Mouse (Mus musculus) myocyte (in vitro differentiated cells): ENCODE data around the gene Olfr329-ps. TPM values are rescaled to one million over a fixed set of nuclear protein-coding genes. Genes with fewer than 3 reads are reported as not detected.

Experiments used
- H3K27me3 ChIP-seq: one replicate; pipeline ENCODE4 v1.6.1; 2011; ENCODE audit not compliant: control insufficient read depth, insufficient read depth, insufficient read length
- H3K36me3 ChIP-seq: one replicate; pipeline ENCODE4 v1.6.1; 2011; ENCODE audit not compliant: control insufficient read depth, insufficient read depth
- H3K4me2 ChIP-seq: one replicate; pipeline ENCODE4 v1.6.1; 2011; ENCODE audit warnings: low read depth, control low read depth
- H3K4me3 ChIP-seq: one replicate; pipeline ENCODE4 v1.5.1; 2011; ENCODE audit warnings: mild to moderate bottlenecking, control low read depth, moderate library complexity
- H3K79me2 ChIP-seq: one replicate; pipeline ENCODE4 v1.6.1; 2011; ENCODE audit not compliant: control insufficient read depth, insufficient read depth
- H3ac ChIP-seq: one replicate; pipeline ENCODE4 v1.6.1; 2011; ENCODE audit not compliant: control insufficient read depth, insufficient read length
- CEBPB ChIP-seq: IDR thresholded peaks from 2 replicates; pipeline ENCODE4 v1.6.1; 2011; ENCODE audit warnings: mild to moderate bottlenecking, moderate library complexity; ENCODE audit not compliant: poor library complexity, insufficient read depth, severe bottlenecking
- E2F4 ChIP-seq: IDR thresholded peaks from one replicate; pipeline ENCODE4 v1.6.1; 2011; ENCODE audit warnings: mild to moderate bottlenecking, control low read depth, moderate library complexity; ENCODE audit not compliant: insufficient read depth
- MAX ChIP-seq: IDR thresholded peaks from one replicate; pipeline ENCODE4 v1.6.1; 2011; ENCODE audit warnings: low read depth, mild to moderate bottlenecking, control low read depth
- MYOD1 ChIP-seq, 3 experiments: IDR thresholded peaks; one replicate each; pipeline ENCODE4 v1.6.1; 2011; ENCODE audit warnings: control low read depth in 2 of 3, low read depth in 2 of 3, mild to moderate bottlenecking in 2 of 3, moderate library complexity in 1 of 3; ENCODE audit not compliant: insufficient read length in 2 of 3, control insufficient read depth in 1 of 3
- MYOG ChIP-seq, 3 experiments: IDR thresholded peaks; one replicate each; pipeline ENCODE4 v1.6.1; 2011; ENCODE audit warnings: control low read depth in 2 of 3, low read depth in 2 of 3, mild to moderate bottlenecking in 2 of 3; ENCODE audit not compliant: insufficient read length in 2 of 3, control insufficient read depth in 1 of 3, insufficient read depth in 1 of 3
- POLR2A ChIP-seq: IDR thresholded peaks from one replicate; pipeline ENCODE4 v1.6.1; 2011; ENCODE audit warnings: low read depth, mild to moderate bottlenecking, control low read depth, moderate library complexity; ENCODE audit not compliant: insufficient read length
- POLR2AphosphoS2 ChIP-seq: IDR thresholded peaks from one replicate; pipeline ENCODE4 v1.6.1; 2011; ENCODE audit warnings: low read depth, control low read depth; ENCODE audit not compliant: insufficient read length
- REST ChIP-seq: IDR thresholded peaks from one replicate; pipeline ENCODE4 v1.6.1; 2011; ENCODE audit warnings: mild to moderate bottlenecking, control low read depth, moderate library complexity; ENCODE audit not compliant: insufficient read depth, insufficient read length
- SRF ChIP-seq: IDR thresholded peaks from one replicate; pipeline ENCODE4 v1.6.1; 2011; ENCODE audit warnings: low read depth; ENCODE audit not compliant: control insufficient read depth, insufficient read length
- TCF12 ChIP-seq: IDR thresholded peaks from one replicate; pipeline ENCODE4 v1.6.1; 2011; ENCODE audit warnings: mild to moderate bottlenecking, control low read depth; ENCODE audit not compliant: poor library complexity, insufficient read depth, severe bottlenecking
- TCF3 ChIP-seq: IDR thresholded peaks from one replicate; pipeline ENCODE4 v1.6.1; 2011; ENCODE audit warnings: low read depth, control low read depth; ENCODE audit not compliant: insufficient read length
- USF1 ChIP-seq: IDR thresholded peaks from one replicate; pipeline ENCODE4 v1.6.1; 2011; ENCODE audit warnings: low read depth, mild to moderate bottlenecking, control low read depth, moderate library complexity
- polyA plus RNA-seq: library from polyadenylated mRNA; unstranded; fragments of >200 nt; fragmentation: generic; extraction: Trizol; gene quantifications from one replicate; pipeline ENCODE4 v1.2.1, GENCODE M21; 2012; ENCODE audit warnings: missing spikeins

Olfr329-ps gene
- polyA plus RNA-seq, result not detected

DNA sequence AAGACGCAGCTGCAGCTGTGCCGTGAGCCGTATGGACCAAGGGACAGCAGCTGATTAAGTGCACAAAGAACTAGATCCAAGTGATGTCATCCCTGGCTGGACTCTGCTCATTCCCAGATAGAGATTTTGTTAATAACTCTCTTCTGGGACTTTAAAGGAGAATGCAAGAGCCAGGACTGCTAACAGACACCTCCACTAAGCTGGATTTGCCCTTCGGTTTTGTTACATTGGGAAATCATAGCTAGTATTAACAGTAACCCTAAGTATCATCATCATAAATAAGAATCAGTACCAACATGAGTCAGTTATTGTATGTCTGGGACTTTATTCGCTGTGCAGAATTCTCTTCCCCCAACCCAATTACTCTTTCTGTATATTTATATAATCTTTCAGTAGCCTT lies at the start of gene Olfr329-ps:
Olfr329-ps (minus strand) TSS at position 101 of the 400 bp plus-strand sequence.
- Histone ChIP-seq H3K27me3 (no peaks in the 10 kb centered on the region), H3K36me3 (no peaks in the 10 kb centered on the region), H3K4me2 (no peak within 1 kb of the TSS), H3K4me3 (no peak within 1 kb of the TSS), H3ac (no peak within 1 kb of the TSS), H3K79me2 (no peaks in the 10 kb centered on the region)
- TF ChIP-seq TCF12 (no peak), MAX (no peak), SRF (no peak), TCF3 (no peak), POLR2AphosphoS2 (no peak), E2F4 (no peak), REST (no peak), MYOD1 (IDR thresholded peaks at IDR 0.05; ENCODE audit: control insufficient read depth in 1 of 3, insufficient read length in 2 of 3, low read depth in 2 of 3) (no peak), MYOG (IDR thresholded peaks at IDR 0.05; ENCODE audit: control insufficient read depth in 1 of 3, insufficient read depth in 1 of 3, insufficient read length in 2 of 3, low read depth in 2 of 3) (no peak), CEBPB (no peak), USF1 (no peak), POLR2A (no peak)

DNA sequence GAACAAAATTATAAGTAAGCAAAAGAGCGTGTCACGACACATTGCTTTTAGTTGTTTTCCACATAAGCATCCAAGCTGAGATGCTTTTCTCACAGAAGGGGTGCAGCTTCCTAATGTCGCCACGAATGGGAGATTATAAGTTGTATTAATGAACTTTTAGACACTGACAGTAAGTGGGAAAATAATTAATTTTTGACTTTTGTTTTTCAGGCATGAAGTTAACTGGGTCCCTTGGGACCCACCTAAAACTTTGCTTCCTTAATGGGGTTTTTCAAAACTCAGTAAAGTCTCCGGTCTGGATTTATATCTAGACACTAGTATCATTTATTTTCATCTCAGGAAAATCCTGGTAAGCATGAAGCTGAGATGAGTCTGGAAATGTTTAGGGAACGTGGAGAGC lies 48.6 kb upstream of the Olfr329-ps start, which contains the start of gene Olfr324:
Olfr324 (plus strand) TSS at position 301 of the 400 bp plus-strand sequence.
- Histone ChIP-seq H3K79me2 (no peaks in the 10 kb centered on the region), H3ac (no peak within 1 kb of the TSS), H3K4me2 (no peak within 1 kb of the TSS), H3K36me3 (no peaks in the 10 kb centered on the region), H3K27me3 (no peaks in the 10 kb centered on the region), H3K4me3 (no peak within 1 kb of the TSS)
- no peak for TF ChIP-seq POLR2A
- TF ChIP-seq TCF12, result no peak
- TF ChIP-seq POLR2AphosphoS2, result no peak
- TF ChIP-seq MAX, result no peak
- no peak for TF ChIP-seq USF1
- no peak for TF ChIP-seq REST
- TF ChIP-seq SRF, result no peak
- TF ChIP-seq MYOD1 (IDR thresholded peaks at IDR 0.05; ENCODE audit: control insufficient read depth in 1 of 3, insufficient read length in 2 of 3, low read depth in 2 of 3), result no peak
- no peak for TF ChIP-seq CEBPB
- no peak for TF ChIP-seq E2F4
- no peak for TF ChIP-seq TCF3

DNA sequence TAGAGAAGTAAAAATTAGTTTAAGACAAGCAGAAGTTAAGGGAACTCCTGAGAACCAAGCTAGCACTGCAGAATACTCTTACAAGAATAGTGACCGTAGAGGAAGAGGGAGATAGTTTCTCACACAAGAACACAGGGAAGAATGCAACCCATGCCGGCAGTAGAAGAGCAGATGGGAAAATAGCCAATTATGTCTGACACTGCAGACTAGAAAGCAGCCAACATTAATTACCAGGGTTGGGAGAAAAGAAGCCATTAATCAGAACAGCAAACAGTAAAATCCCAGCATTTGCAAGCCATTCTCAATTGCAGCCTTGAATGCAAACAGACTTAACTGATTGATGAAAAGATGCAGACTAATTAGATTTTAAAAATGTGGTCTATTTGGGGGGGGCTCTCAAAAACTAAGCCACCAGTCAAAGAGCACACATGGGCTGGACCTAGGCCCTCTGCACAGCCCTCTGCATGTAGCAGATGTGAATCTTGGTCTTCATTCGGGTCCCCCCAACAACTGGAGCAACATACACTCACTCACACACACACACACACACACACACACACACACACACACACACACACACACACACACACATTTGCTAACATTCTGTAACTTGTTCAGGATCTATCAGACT lies 42.5 kb upstream of the Olfr329-ps start:
- H3K36me3 ChIP-seq, result no peaks in the 10 kb centered on the region
- no peak overlapping the region for H3K4me3 ChIP-seq
- no peak overlapping the region for H3K4me2 ChIP-seq
- TF ChIP-seq TCF12, result no peak
- TF ChIP-seq POLR2AphosphoS2, result no peak
- no peak for TF ChIP-seq MAX
- TF ChIP-seq E2F4, result no peak
- no peak for TF ChIP-seq MYOG (IDR thresholded peaks at IDR 0.05; ENCODE audit: control insufficient read depth in 1 of 3, insufficient read depth in 1 of 3, insufficient read length in 2 of 3, low read depth in 2 of 3)
- TF ChIP-seq MYOD1 (IDR thresholded peaks at IDR 0.05; ENCODE audit: control insufficient read depth in 1 of 3, insufficient read length in 2 of 3, low read depth in 2 of 3), result no peak
- no peaks in the 10 kb centered on the region for H3K27me3 ChIP-seq
- no peaks in the 10 kb centered on the region for H3K79me2 ChIP-seq
- H3ac ChIP-seq, result no peak overlapping the region

DNA sequence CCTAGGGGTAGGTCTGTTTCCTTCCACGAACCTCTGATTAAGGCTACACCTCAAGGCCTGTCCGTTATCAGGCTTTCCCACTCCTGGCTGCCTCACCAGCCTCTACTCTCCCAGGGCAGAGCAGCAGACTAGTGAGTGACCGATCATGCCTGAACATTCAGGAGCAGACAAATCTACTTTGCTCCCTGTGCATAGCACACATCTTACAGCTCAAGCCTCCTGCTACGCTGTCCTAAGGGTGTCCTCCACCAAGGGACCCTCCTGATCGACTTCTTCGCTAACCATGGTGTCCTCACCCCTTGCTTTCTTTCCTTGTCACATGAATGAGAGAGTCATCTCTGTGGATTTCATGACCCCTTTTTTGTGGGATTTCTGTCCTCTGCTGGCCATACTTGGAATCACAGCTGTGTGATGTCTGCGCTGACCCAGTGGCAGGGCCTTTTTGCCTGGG lies 41.7 kb upstream of the Olfr329-ps start:
- Histone ChIP-seq H3K79me2 (no peaks in the 10 kb centered on the region), H3K4me2 (no peak overlapping the region), H3ac (no peak overlapping the region), H3K4me3 (no peak overlapping the region), H3K27me3 (no peaks in the 10 kb centered on the region), H3K36me3 (no peaks in the 10 kb centered on the region)
- TF ChIP-seq MAX (no peak), REST (no peak), SRF (no peak), TCF12 (no peak), E2F4 (no peak), USF1 (no peak)

DNA sequence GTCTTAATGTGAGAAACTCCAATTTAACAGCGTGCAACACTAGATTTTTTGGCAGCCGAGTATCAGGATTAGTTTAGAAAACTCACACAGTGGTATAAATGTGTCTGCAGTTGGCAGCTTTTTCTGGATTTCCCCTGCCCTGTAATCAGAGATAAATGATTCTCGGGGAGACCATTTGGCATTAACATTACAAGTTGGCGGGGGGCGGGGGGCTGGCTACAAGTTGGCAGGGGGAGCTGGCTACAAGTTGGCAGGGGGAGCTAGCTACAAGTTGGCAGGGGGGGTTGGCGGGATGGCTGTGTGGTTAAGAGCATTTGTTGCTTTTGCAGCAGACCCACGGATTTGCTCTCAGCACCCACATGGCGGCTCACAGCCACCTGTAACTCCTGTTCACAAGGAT lies 32.4 kb upstream of the Olfr329-ps start:
- H3K4me3 ChIP-seq, result no peak overlapping the region
- H3K36me3 ChIP-seq, result no peaks in the 10 kb centered on the region
- H3K79me2 ChIP-seq, result no peaks in the 10 kb centered on the region
- H3ac ChIP-seq, result no peak overlapping the region
- TF ChIP-seq POLR2A (no peak), MAX (no peak), CEBPB (no peak), E2F4 (no peak), TCF12 (no peak), MYOD1 (IDR thresholded peaks at IDR 0.05; ENCODE audit: control insufficient read depth in 1 of 3, insufficient read length in 2 of 3, low read depth in 2 of 3) (no peak), POLR2AphosphoS2 (no peak), TCF3 (no peak)
- peaks cover 12% of the 10 kb centered on the region for H3K27me3 ChIP-seq
- no peak overlapping the region for H3K4me2 ChIP-seq
